Mouse (Mus musculus) heart, embryonic 11.5 days (tissue): ENCODE results near the gene Arl8b. TPM values are rescaled to one million over a fixed set of nuclear protein-coding genes. Genes with fewer than 3 reads are reported as not detected.

ENCODE experiments used
- ATAC-seq: fragments of 200-750 bp; cut with Nextera tagmentation; replicated peaks from 2 replicates; pipeline ENCODE4 v1.8.0; 2017; ENCODE audit warnings: moderate library complexity; ENCODE audit not compliant: insufficient number of reproducible peaks, low FRiP score, low TSS enrichment
- H3K27ac ChIP-seq: fragments of 300-500 bp; sonication (generic); 2 replicates; pipeline ENCODE4 v1.5.1; 2014; ENCODE audit warnings: mild to moderate bottlenecking, low read depth, low read length
- H3K27me3 ChIP-seq: fragments of 300-500 bp; sonication (generic); 2 replicates; pipeline ENCODE4 v1.6.1; 2014; ENCODE audit warnings: mild to moderate bottlenecking, low read length, mixed read lengths; ENCODE audit not compliant: control insufficient read depth, insufficient read depth
- H3K36me3 ChIP-seq: fragments of 300-500 bp; sonication (generic); 2 replicates; pipeline ENCODE4 v1.6.1; 2014; ENCODE audit warnings: mild to moderate bottlenecking, low read length, moderate library complexity, mixed read lengths; ENCODE audit not compliant: control insufficient read depth, insufficient read depth
- H3K4me1 ChIP-seq: fragments of 300-500 bp; sonication (generic); 2 replicates; pipeline ENCODE4 v1.6.1; 2014; ENCODE audit warnings: low read length; ENCODE audit not compliant: control insufficient read depth, insufficient read depth
- H3K4me2 ChIP-seq: fragments of 300-500 bp; sonication (generic); 2 replicates; pipeline ENCODE4 v1.6.1; 2014; ENCODE audit warnings: mild to moderate bottlenecking, moderate library complexity
- H3K4me3 ChIP-seq: fragments of 300-500 bp; sonication (generic); 2 replicates; pipeline ENCODE4 v1.5.1; 2014; ENCODE audit warnings: low read depth, low read length
- H3K9ac ChIP-seq: fragments of 300-500 bp; sonication (generic); 2 replicates; pipeline ENCODE4 v1.6.1; 2014; ENCODE audit warnings: mild to moderate bottlenecking, low read depth, low read length, moderate library complexity
- H3K9me3 ChIP-seq: fragments of 300-500 bp; sonication (generic); replicated peaks from 2 replicates; pipeline ENCODE4 v1.6.1; 2016; ENCODE audit warnings: low read length; ENCODE audit not compliant: control insufficient read depth
- WGBS: fragments of 180-500 bp; shearing (Covaris S2); extraction: QIAGEN DNeasy Blood & Tissue Kit; methylation state at CpG from one replicate; pipeline ENCODE4 v1.1.7; 2014; ENCODE audit not compliant: insufficient replicate concordance; 5-methylcytosine and 5-hydroxymethylcytosine counted together
- polyA plus RNA-seq: library from polyadenylated mRNA; unstranded; fragments of >200 nt; fragmentation: Nextera tagmentation; extraction: Ambion mirVana; gene quantifications from 2 replicates; pipeline ENCODE4 v1.2.1, GENCODE M21; 2014

The Arl8b gene
- 68.4 and 79.3 TPM in 2 replicates for polyA plus RNA-seq

GRCm38 (mm10) chr6:108782526-108783183 lies at the start of gene Arl8b:
Arl8b (plus strand) TSS chr6:108783099.
- Histone ChIP-seq H3K4me2 (peak within 1 kb of the TSS; percentile 90), H3K27ac (peak within 1 kb of the TSS; percentile 85), H3K9me3 (no peaks in the 10 kb centered on the region), H3K4me3 (peak within 1 kb of the TSS; percentile 100), H3K4me1 (peaks cover 14% of the 10 kb centered on the region), H3K27me3 (no peaks in the 10 kb centered on the region), H3K36me3 (no peaks in the 10 kb centered on the region), H3K9ac (peak within 1 kb of the TSS; percentile 97)
- WGBS, result 10% methylated on average over 36 of the region's 36 CpGs
- ATAC-seq, result peak; percentile 92

GRCm38 (mm10) chr6:108735910-108736750 lies 46.8 kb upstream of the Arl8b start:
- H3K4me3 ChIP-seq, result no peak overlapping the region
- WGBS, result 52% methylated on average over 9 of the region's 9 CpGs
- no peak overlapping the region for H3K27ac ChIP-seq
- H3K4me1 ChIP-seq, result no peaks in the 10 kb centered on the region
- H3K9ac ChIP-seq, result no peak overlapping the region
- no peaks in the 10 kb centered on the region for H3K27me3 ChIP-seq
- H3K36me3 ChIP-seq, result no peaks in the 10 kb centered on the region
- no peak overlapping the region for H3K4me2 ChIP-seq
- no peak for ATAC-seq
- H3K9me3 ChIP-seq, result no peaks in the 10 kb centered on the region

GRCm38 (mm10) chr6:108738463-108739203 lies 44.3 kb upstream of the Arl8b start:
- H3K27ac ChIP-seq, result no peak overlapping the region
- WGBS, result 76% methylated on average over 9 of the region's 9 CpGs
- ATAC-seq, result no peak
- H3K4me1 ChIP-seq, result no peaks in the 10 kb centered on the region
- H3K9me3 ChIP-seq, result no peaks in the 10 kb centered on the region
- H3K4me2 ChIP-seq, result no peak overlapping the region
- no peak overlapping the region for H3K9ac ChIP-seq
- H3K4me3 ChIP-seq, result no peak overlapping the region
- no peaks in the 10 kb centered on the region for H3K36me3 ChIP-seq
- H3K27me3 ChIP-seq, result no peaks in the 10 kb centered on the region

GRCm38 (mm10) chr6:108740579-108740978 lies 42.3 kb upstream of the Arl8b start:
- H3K4me1 ChIP-seq, result no peaks in the 10 kb centered on the region
- H3K4me3 ChIP-seq, result no peak overlapping the region
- 66% methylated on average over 4 of the region's 4 CpGs for WGBS
- no peak overlapping the region for H3K27ac ChIP-seq
- no peaks in the 10 kb centered on the region for H3K9me3 ChIP-seq
- no peak overlapping the region for H3K9ac ChIP-seq
- no peak for ATAC-seq
- H3K27me3 ChIP-seq, result no peaks in the 10 kb centered on the region
- no peaks in the 10 kb centered on the region for H3K36me3 ChIP-seq
- H3K4me2 ChIP-seq, result no peak overlapping the region

GRCm38 (mm10) chr6:108743730-108744129 lies 39.2 kb upstream of the Arl8b start:
- no peaks in the 10 kb centered on the region for H3K27me3 ChIP-seq
- no peak for ATAC-seq
- H3K27ac ChIP-seq, result no peak overlapping the region
- H3K9ac ChIP-seq, result no peak overlapping the region
- H3K4me2 ChIP-seq, result no peak overlapping the region
- no peak overlapping the region for H3K4me3 ChIP-seq
- WGBS, result 64% methylated on average over 5 of the region's 5 CpGs
- no peaks in the 10 kb centered on the region for H3K4me1 ChIP-seq
- no peaks in the 10 kb centered on the region for H3K36me3 ChIP-seq
- no peaks in the 10 kb centered on the region for H3K9me3 ChIP-seq

- no peaks in the 10 kb centered on the region for H3K36me3 ChIP-seq
- no peak overlapping the region for H3K9ac ChIP-seq
- no peaks in the 10 kb centered on the region for H3K9me3 ChIP-seq
- H3K4me1 ChIP-seq, result no peaks in the 10 kb centered on the region
- no peaks in the 10 kb centered on the region for H3K27me3 ChIP-seq
- H3K27ac ChIP-seq, result no peak overlapping the region
- WGBS, result 79% methylated on average over 7 of the region's 7 CpGs
- H3K4me3 ChIP-seq, result no peak overlapping the region
- H3K4me2 ChIP-seq, result no peak overlapping the region
- no peak for ATAC-seq
Measured at GRCm38 (mm10) chr6:108751324-108751723, 31.6 kb upstream of the Arl8b start.

GRCm38 (mm10) chr6:108752395-108752794 lies 30.5 kb upstream of the Arl8b start:
- WGBS, result 58% methylated on average over 5 of the region's 5 CpGs
- Histone ChIP-seq H3K4me3 (no peak overlapping the region), H3K4me1 (no peaks in the 10 kb centered on the region), H3K27me3 (no peaks in the 10 kb centered on the region), H3K9ac (no peak overlapping the region), H3K9me3 (no peaks in the 10 kb centered on the region), H3K4me2 (no peak overlapping the region), H3K27ac (no peak overlapping the region), H3K36me3 (no peaks in the 10 kb centered on the region)
- no peak for ATAC-seq

- 78% methylated on average over 1 of the region's 1 CpGs for WGBS
- Histone ChIP-seq H3K9me3 (no peaks in the 10 kb centered on the region), H3K4me1 (no peaks in the 10 kb centered on the region), H3K27me3 (no peaks in the 10 kb centered on the region), H3K9ac (no peak overlapping the region), H3K4me3 (no peak overlapping the region), H3K4me2 (no peak overlapping the region), H3K27ac (no peak overlapping the region), H3K36me3 (no peaks in the 10 kb centered on the region)
- ATAC-seq, result no peak
Measured at GRCm38 (mm10) chr6:108753536-108753935, 29.4 kb upstream of the Arl8b start.
